Mouse (Mus musculus) ES-E14 (cell line): Measurements from ENCODE around the gene Coq8a.

Experiments
- CHD2 ChIP-seq: IDR thresholded peaks from 2 replicates; pipeline ENCODE4 v1.6.1; 2014; ENCODE audit warnings: mild to moderate bottlenecking, low read depth, low read length, inconsistent platforms
- HCFC1 ChIP-seq: IDR thresholded peaks from 2 replicates; pipeline ENCODE4 v1.6.1; 2012; ENCODE audit warnings: low read length, inconsistent platforms, borderline replicate concordance; ENCODE audit not compliant: insufficient read depth
- MAFK ChIP-seq: IDR thresholded peaks from 2 replicates; pipeline ENCODE4 v1.6.1; 2014; ENCODE audit warnings: mild to moderate bottlenecking, low read depth, low read length, inconsistent platforms; ENCODE audit not compliant: insufficient read depth
- ZC3H11A ChIP-seq: IDR thresholded peaks from 2 replicates; pipeline ENCODE4 v1.6.1; 2012; ENCODE audit warnings: low read depth, mild to moderate bottlenecking, inconsistent platforms, low read length, borderline replicate concordance
- ZNF384 ChIP-seq: IDR thresholded peaks from 2 replicates; pipeline ENCODE4 v1.6.1; 2012; ENCODE audit warnings: low read depth, low read length, inconsistent platforms

- peak; percentile 71; the same call in 1 of the 2 replicates for TF ChIP-seq ZC3H11A
- no peak for TF ChIP-seq MAFK
- no peak for TF ChIP-seq ZNF384
- no peak for TF ChIP-seq HCFC1
- no peak for TF ChIP-seq CHD2
These were observed 31.2 kb upstream of the Coq8a start for GRCm38 (mm10) chr1:180230580-180230979.
